Mouse (Mus musculus) adrenal gland (tissue): Measurements from ENCODE around the gene Ptprd.

Source experiments
- intact Hi-C: fragments of 180-260 bp; cut with DNase I; formaldehyde crosslinking; loops from one replicate; pipeline ENCODE4 v1.15.1; 2025

Gene Ptprd

GRCm38 (mm10) chr4:77259250-77259971 lies 952.4 kb downstream of the Ptprd start:
- intact Hi-C loops = no loop called here

- intact Hi-C loops = no loop called here
Measured at GRCm38 (mm10) chr4:77251188-77251587, 960.6 kb downstream of the Ptprd start.

GRCm38 (mm10) chr4:77249801-77250200 lies 962.0 kb downstream of the Ptprd start:
- intact Hi-C loops = no loop called here

- intact Hi-C loops = no loop called here
Measured at GRCm38 (mm10) chr4:77248918-77249317, 962.8 kb downstream of the Ptprd start.

GRCm38 (mm10) chr4:77241852-77242455 lies 969.8 kb downstream of the Ptprd start:
- intact Hi-C loops = no loop called here

GRCm38 (mm10) chr4:77238144-77238543 lies 973.6 kb downstream of the Ptprd start:
- intact Hi-C loops = no loop called here

GRCm38 (mm10) chr4:77233243-77233642 lies 978.5 kb downstream of the Ptprd start:
- intact Hi-C loops = no loop called here

GRCm38 (mm10) chr4:77168866-77169265 lies 1042.9 kb downstream of the Ptprd start:
- intact Hi-C loops = no loop called here

GRCm38 (mm10) chr4:77157601-77158000 lies 1054.2 kb downstream of the Ptprd start:
- intact Hi-C loops = no loop called here

GRCm38 (mm10) chr4:77155561-77155960 lies 1056.2 kb downstream of the Ptprd start:
- intact Hi-C loops = no loop called here

- intact Hi-C loops = no loop called here
Measured at GRCm38 (mm10) chr4:77155037-77155436, 1056.7 kb downstream of the Ptprd start.

- intact Hi-C loops = no loop called here
Measured at GRCm38 (mm10) chr4:77124852-77125251, 1086.9 kb downstream of the Ptprd start.

GRCm38 (mm10) chr4:77110894-77111293 lies 1100.9 kb downstream of the Ptprd start:
- intact Hi-C loops = no loop called here

- intact Hi-C loops = no loop called here
Measured at GRCm38 (mm10) chr4:77107291-77107690, 1104.5 kb downstream of the Ptprd start.

- intact Hi-C loops = loop anchor here (10.0 kb wide), 1 partner anchor 302 kb away; no protein-coding TSS in a partner anchor
Measured at GRCm38 (mm10) chr4:77083165-77083564, 1128.6 kb downstream of the Ptprd start.

- intact Hi-C loops = no loop called here
Measured at GRCm38 (mm10) chr4:77077607-77078006, 1134.2 kb downstream of the Ptprd start.

- intact Hi-C loops = no loop called here
Measured at GRCm38 (mm10) chr4:77050536-77051207, 1161.1 kb downstream of the Ptprd start.

- intact Hi-C loops = no loop called here
Measured at GRCm38 (mm10) chr4:77004483-77004882, 1207.3 kb downstream of the Ptprd start.

GRCm38 (mm10) chr4:76996172-76996571 lies 1215.6 kb downstream of the Ptprd start:
- intact Hi-C loops = no loop called here

- intact Hi-C loops = no loop called here
Measured at GRCm38 (mm10) chr4:76989961-76990360, 1221.8 kb downstream of the Ptprd start.

- intact Hi-C loops = no loop called here
Measured at GRCm38 (mm10) chr4:76977056-76977809, 1234.5 kb downstream of the Ptprd start.

GRCm38 (mm10) chr4:76948251-76948650 lies 1263.5 kb downstream of the Ptprd start:
- intact Hi-C loops = no loop called here
